Comparison of ENCODE assay signal across 8 mouse cellular contexts in the genomic region with DNA sequence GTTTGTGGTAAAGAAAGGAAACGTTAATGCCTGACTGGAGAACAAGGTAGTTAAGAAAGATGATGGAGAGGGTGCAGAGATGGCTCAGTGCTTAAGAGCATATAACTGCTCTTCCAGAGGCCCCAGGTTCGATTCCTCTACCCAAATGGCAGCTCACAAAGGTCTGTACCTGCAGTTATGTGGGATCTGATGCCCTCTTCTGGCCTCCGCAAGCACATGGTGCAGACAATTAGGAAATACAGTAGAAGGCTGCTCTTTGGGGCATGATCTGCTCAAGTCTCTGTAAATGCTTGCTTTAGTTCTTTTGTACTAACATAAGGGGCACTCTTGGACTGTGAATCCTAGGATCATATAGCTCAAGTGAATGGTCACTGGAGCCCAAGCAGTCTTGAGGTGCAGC. TPM values are rescaled to one million over a fixed set of nuclear protein-coding genes. Genes with fewer than 3 reads are reported as not detected.
DNase-seq lines count a peak whose midpoint lies in the region; ATAC-seq and TF ChIP-seq lines count a peak whose summit lies in the region.

No protein-coding gene starts in this region.

- H3K4me1 ChIP-seq in kidney, embryonic 15.5 days, result peaks cover 22% of the 10 kb centered on the region
- peaks cover 27% of the 10 kb centered on the region for H3K4me1 ChIP-seq in liver, embryonic 12.5 days

- TF ChIP-seq POLR2A in myocyte (IDR thresholded peaks at IDR 0.05; ENCODE audit: insufficient read length, low read depth), result no peak

- ATAC-seq in common myeloid progenitor, adult 5-6 weeks (replicated peaks; ENCODE audit: low read depth, poor library complexity, severe bottlenecking), result peak; percentile 38
- ATAC-seq in kidney, embryonic 15.5 days (replicated peaks; ENCODE audit: low FRiP score), result peak; percentile 62
- peak; percentile 13 for ATAC-seq in liver, embryonic 12.5 days

- no peaks in the 10 kb centered on the region for H3K79me2 ChIP-seq in myocyte (ENCODE audit: control insufficient read depth, insufficient read depth)

- H3K27me3 ChIP-seq in kidney, embryonic 15.5 days, result no peaks in the 10 kb centered on the region
- H3K27me3 ChIP-seq in liver, embryonic 12.5 days (replicated peaks), result no peaks in the 10 kb centered on the region
- H3K27me3 ChIP-seq in myocyte (ENCODE audit: control insufficient read depth, insufficient read depth, insufficient read length), result no peaks in the 10 kb centered on the region

- H3K4me2 ChIP-seq in kidney, embryonic 15.5 days, result peak overlapping the region; percentile 75
- peak overlapping the region; percentile 90 for H3K4me2 ChIP-seq in liver, embryonic 12.5 days
- H3K4me2 ChIP-seq in myocyte (ENCODE audit: low read depth), result peak overlapping the region; percentile 84

- no peaks in the 10 kb centered on the region for H3K9me3 ChIP-seq in kidney, embryonic 15.5 days (replicated peaks)
- no peaks in the 10 kb centered on the region for H3K9me3 ChIP-seq in liver, embryonic 12.5 days (replicated peaks)

- peak overlapping the region; percentile 89 for H3K4me3 ChIP-seq in kidney, embryonic 15.5 days (replicated peaks)
- H3K4me3 ChIP-seq in liver, embryonic 12.5 days, result peak overlapping the region; percentile 88
- peak overlapping the region; percentile 40 for H3K4me3 ChIP-seq in myocyte

- peak overlapping the region; percentile 92 for H3K27ac ChIP-seq in kidney, embryonic 15.5 days
- peak overlapping the region; percentile 89 for H3K27ac ChIP-seq in liver, embryonic 12.5 days

- peaks cover 5% of the 10 kb centered on the region; the same call in 1 of the 2 replicates for H3K36me3 ChIP-seq in kidney, embryonic 15.5 days
- peaks cover 4% of the 10 kb centered on the region; the same call in 1 of the 2 replicates for H3K36me3 ChIP-seq in liver, embryonic 12.5 days
- no peaks in the 10 kb centered on the region for H3K36me3 ChIP-seq in myocyte (ENCODE audit: control insufficient read depth, insufficient read depth)

- WGBS in kidney, embryonic 15.5 days, result 28% methylated on average over 3 of the region's 3 CpGs
- 20% methylated on average over 3 of the region's 3 CpGs for WGBS in liver, embryonic 12.5 days (ENCODE audit: insufficient replicate concordance)

- peak overlapping the region; percentile 78 for H3K9ac ChIP-seq in kidney, embryonic 15.5 days
- peak overlapping the region; percentile 84 for H3K9ac ChIP-seq in liver, embryonic 12.5 days

- peak overlapping the region; percentile 65 for H3ac ChIP-seq in myocyte (ENCODE audit: control insufficient read depth, insufficient read length)

- peak; percentile 85 for DNase-seq in 3T3-L1 (ENCODE audit: low read depth, low spot score)
- DNase-seq in MEL-GATA-1-ER (ENCODE audit: extremely low read depth, low read depth), result peak; percentile 57
- peak; percentile 12 for DNase-seq in gastrocnemius, postnatal 25 days
- peak; percentile 48 for DNase-seq in testis, postnatal 10 days (ENCODE audit: low spot score)

TF ChIP-seq in myocyte, 11 proteins besides CTCF, POLR2A, EP300 and RAD21:
- TF ChIP-seq MYOD1 (IDR thresholded peaks at IDR 0.05; ENCODE audit: control insufficient read depth in 1 of 3, insufficient read length in 2 of 3, low read depth in 2 of 3) (no peak), TCF12 (IDR thresholded peaks at IDR 0.05; ENCODE audit: insufficient read depth, poor library complexity, severe bottlenecking) (no peak), USF1 (IDR thresholded peaks at IDR 0.05; ENCODE audit: low read depth) (no peak), SRF (IDR thresholded peaks at IDR 0.05; ENCODE audit: control insufficient read depth, insufficient read length, low read depth) (no peak), CEBPB (IDR thresholded peaks at IDR 0.05; ENCODE audit: insufficient read depth, poor library complexity, severe bottlenecking) (no peak), MYOG (IDR thresholded peaks at IDR 0.05; ENCODE audit: control insufficient read depth in 1 of 3, insufficient read depth in 1 of 3, insufficient read length in 2 of 3, low read depth in 2 of 3) (no peak), TCF3 (IDR thresholded peaks at IDR 0.05; ENCODE audit: insufficient read length, low read depth) (no peak), REST (IDR thresholded peaks at IDR 0.05; ENCODE audit: insufficient read depth, insufficient read length) (no peak), POLR2AphosphoS2 (IDR thresholded peaks at IDR 0.05; ENCODE audit: insufficient read length, low read depth) (no peak), MAX (IDR thresholded peaks at IDR 0.05; ENCODE audit: low read depth) (no peak), E2F4 (IDR thresholded peaks at IDR 0.05; ENCODE audit: insufficient read depth) (no peak)

RNA-seq across cellular contexts. Expression of a gene that starts 0.6 kb away (rescaled TPM):
- 146 and 156 TPM in 2 replicates for total RNA-seq in common myeloid progenitor, adult 5-6 weeks (2017)
- 1 to 10 TPM; 5.4 to 7.5 TPM for total RNA-seq in gastrocnemius, postnatal 25 days (2021)
- 26.2 and 26.6 TPM in 2 replicates for polyA plus RNA-seq in kidney, embryonic 15.5 days (2015; fragmentation: Nextera tagmentation; extraction: Ambion mirVana)
- 10.9 and 12.7 TPM in 2 replicates for polyA plus RNA-seq in liver, embryonic 12.5 days (2016; fragmentation: Nextera tagmentation; extraction: Ambion mirVana)
- polyA plus RNA-seq in myocyte (2012; fragmentation: generic; extraction: Trizol), result 2.6 TPM

RNA-seq across cellular contexts. Expression of a gene that starts 7.4 kb away (rescaled TPM):
- 0.73 TPM in 1 of 2 replicates, not detected in the other for total RNA-seq in common myeloid progenitor, adult 5-6 weeks (2017)
- not detected for total RNA-seq in gastrocnemius, postnatal 25 days (2021)
- polyA plus RNA-seq in kidney, embryonic 15.5 days (2015; fragmentation: Nextera tagmentation; extraction: Ambion mirVana), result 0.58 and 1.2 TPM in 2 replicates
- polyA plus RNA-seq in liver, embryonic 12.5 days (2016; fragmentation: Nextera tagmentation; extraction: Ambion mirVana), result 5.3 and 5.5 TPM in 2 replicates
- polyA plus RNA-seq in myocyte (2012; fragmentation: generic; extraction: Trizol), result 0.05 TPM

RNA-seq across cellular contexts. Expression of a gene that starts 47.5 kb away (rescaled TPM):
- total RNA-seq in common myeloid progenitor, adult 5-6 weeks (2017), result not detected in 2 replicates
- not detected for total RNA-seq in gastrocnemius, postnatal 25 days (2021)
- polyA plus RNA-seq in kidney, embryonic 15.5 days (2015; fragmentation: Nextera tagmentation; extraction: Ambion mirVana), result 0.67 and 1.5 TPM in 2 replicates
- 14.2 and 16.0 TPM in 2 replicates for polyA plus RNA-seq in liver, embryonic 12.5 days (2016; fragmentation: Nextera tagmentation; extraction: Ambion mirVana)
- polyA plus RNA-seq in myocyte (2012; fragmentation: generic; extraction: Trizol), result not detected

Comparison
In these comparisons a context has a peak if more than half of its experiments do, and no peak if none do; other contexts are left out.
1. Peak in every context shown above with its lines: DNase-seq, ATAC-seq, H3K4me3 ChIP-seq and H3K27ac ChIP-seq.
2. DNase-seq: peak in every context shown above with its lines; median percentile 85 in 3T3-L1; 57 in MEL-GATA-1-ER; 48 in testis, postnatal 10 days; 12 in gastrocnemius, postnatal 25 days.